Mouse (Mus musculus): ENCODE results near the gene Klhl29.

- TF ChIP-seq CTCF (conservative IDR thresholded peaks at IDR 0.05; ENCODE audit: low read length) (no peak; the same call in 1 of the 2 replicates), NANOG (IDR thresholded peaks at IDR 0.05; ENCODE audit: borderline replicate concordance, low read length) (no peak), POU5F1 (IDR thresholded peaks at IDR 0.05; ENCODE audit: borderline replicate concordance, low read length) (no peak)
These were observed 234.4 kb downstream of the Klhl29 start for GRCm38 (mm10) chr12:5141040-5141439.

All from E14TG2a.4 (cell line).